Mouse (Mus musculus): ENCODE data around the gene Rps18. TPM values are rescaled to one million over a fixed set of nuclear protein-coding genes. Genes with fewer than 3 reads are reported as not detected.

The Rps18 gene
- polyA plus RNA-seq, 1 experiment from 2014 or later: 1,265 TPM

GRCm38 (mm10) chr17:33977861-33978557 is 22.2 kb upstream of the Rps18 start:
- Histone ChIP-seq H3K36me3 (ENCODE audit: control insufficient read depth, insufficient read depth, low read length) (no peaks in the 10 kb centered on the region), H3K4me2 (ENCODE audit: low read depth, low read length, severe bottlenecking) (peak overlapping the region; percentile 54), H3K9ac (ENCODE audit: low read length) (peak overlapping the region; percentile 20), H3K27ac (ENCODE audit: low read depth, low read length) (no peak overlapping the region), H3K9me3 (ENCODE audit: control insufficient read depth, low read length) (no peaks in the 10 kb centered on the region), H3K27me3 (ENCODE audit: control insufficient read depth, insufficient read depth, low read length) (peaks cover 31% of the 10 kb centered on the region), H3K4me1 (replicated peaks; ENCODE audit: control insufficient read depth, insufficient read depth, low read length) (peaks cover 8% of the 10 kb centered on the region; the same call in 1 of the 2 replicates), H3K4me3 (ENCODE audit: low read depth, low read length) (peak overlapping the region; percentile 31)
- DNase-seq (ENCODE audit: low spot score): no peak
- no peak for ATAC-seq (replicated peaks; ENCODE audit: low FRiP score)
- 3% methylated on average over 57 of the region's 57 CpGs for WGBS

DNA sequence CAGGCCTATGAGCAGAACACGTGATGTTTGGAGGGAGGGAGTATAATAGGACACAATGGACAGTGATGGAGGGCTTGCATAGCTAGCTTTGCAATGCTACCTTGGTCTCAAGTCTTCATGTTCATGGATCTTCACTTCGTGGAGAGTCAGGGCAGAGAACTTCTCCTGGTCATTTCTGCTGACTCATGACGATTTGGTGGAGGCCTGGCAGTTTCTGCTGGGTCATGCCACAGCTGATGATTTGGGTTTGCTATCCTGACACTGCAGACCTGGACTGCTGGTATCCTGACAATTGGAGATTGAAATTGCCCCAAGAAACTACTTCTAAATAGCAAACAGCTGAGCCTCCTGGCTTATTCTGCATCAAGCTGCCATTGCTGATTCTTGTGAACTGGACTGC is 17.8 kb upstream of the Rps18 start:
- WGBS: 71% methylated on average over 3 of the region's 3 CpGs
- Histone ChIP-seq H3K9me3 (ENCODE audit: control insufficient read depth, low read length) (no peaks in the 10 kb centered on the region), H3K4me2 (ENCODE audit: low read depth, low read length, severe bottlenecking) (no peak overlapping the region), H3K27me3 (ENCODE audit: control insufficient read depth, insufficient read depth, low read length) (peaks cover 15% of the 10 kb centered on the region), H3K27ac (ENCODE audit: low read depth, low read length) (no peak overlapping the region), H3K36me3 (ENCODE audit: control insufficient read depth, insufficient read depth, low read length) (no peaks in the 10 kb centered on the region), H3K4me3 (ENCODE audit: low read depth, low read length) (no peak overlapping the region), H3K9ac (ENCODE audit: low read length) (no peak overlapping the region), H3K4me1 (replicated peaks; ENCODE audit: control insufficient read depth, insufficient read depth, low read length) (peaks cover 6% of the 10 kb centered on the region; the same call in 1 of the 2 replicates)
- no peak for DNase-seq (ENCODE audit: low spot score)
- no peak for ATAC-seq (replicated peaks; ENCODE audit: low FRiP score)

DNA sequence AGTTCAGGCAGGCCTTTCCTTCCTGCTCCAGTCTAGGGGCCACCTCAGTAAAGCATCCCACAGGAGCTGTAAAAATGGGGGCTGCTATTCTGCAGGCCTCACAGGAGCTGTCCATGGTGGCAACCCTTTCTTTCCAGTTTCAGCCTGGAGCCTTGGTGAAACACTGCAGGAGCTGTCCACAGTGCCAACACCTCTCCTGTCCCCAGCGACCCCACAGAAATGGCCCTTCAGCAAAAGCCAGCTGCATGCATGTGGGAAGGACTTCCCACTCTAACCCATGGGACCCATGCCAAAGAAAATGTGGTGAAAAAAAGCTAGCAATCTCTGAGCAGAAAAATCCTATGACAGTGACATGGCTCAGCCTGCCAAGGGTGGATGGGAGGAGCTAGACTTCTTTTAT is 16.9 kb upstream of the Rps18 start:
- Histone ChIP-seq H3K4me3 (ENCODE audit: low read depth, low read length) (no peak overlapping the region), H3K36me3 (ENCODE audit: control insufficient read depth, insufficient read depth, low read length) (no peaks in the 10 kb centered on the region), H3K4me2 (ENCODE audit: low read depth, low read length, severe bottlenecking) (no peak overlapping the region), H3K27me3 (ENCODE audit: control insufficient read depth, insufficient read depth, low read length) (peaks cover 6% of the 10 kb centered on the region), H3K9me3 (ENCODE audit: control insufficient read depth, low read length) (no peaks in the 10 kb centered on the region), H3K4me1 (replicated peaks; ENCODE audit: control insufficient read depth, insufficient read depth, low read length) (no peaks in the 10 kb centered on the region), H3K27ac (ENCODE audit: low read depth, low read length) (no peak overlapping the region), H3K9ac (ENCODE audit: low read length) (no peak overlapping the region)
- 11% methylated on average over 1 of the region's 1 CpGs for WGBS
- DNase-seq (ENCODE audit: low spot score): no peak
- ATAC-seq (replicated peaks; ENCODE audit: low FRiP score): no peak

DNA sequence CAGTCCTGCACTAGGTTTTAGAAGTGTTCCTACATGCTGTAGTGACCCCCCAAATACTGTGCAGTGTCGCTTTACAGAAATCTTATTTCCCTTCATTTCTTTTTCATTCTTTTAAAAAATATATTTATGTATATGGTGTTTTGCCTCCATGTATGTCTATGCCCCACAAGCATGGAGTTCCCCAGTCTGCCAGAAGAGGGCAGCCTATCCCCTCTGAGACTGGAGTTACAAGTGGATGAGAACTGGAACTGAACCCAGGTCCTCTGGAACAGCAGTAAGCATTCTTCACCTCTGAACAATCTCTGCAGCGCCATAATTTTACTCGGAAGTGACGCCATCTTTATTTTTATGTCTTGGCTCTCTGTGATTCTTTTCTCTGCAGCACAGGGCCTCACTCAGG is 13.6 kb upstream of the Rps18 start:
- no peaks in the 10 kb centered on the region for H3K27me3 ChIP-seq (ENCODE audit: control insufficient read depth, insufficient read depth, low read length)
- DNase-seq (ENCODE audit: low spot score) (no peak), ATAC-seq (replicated peaks; ENCODE audit: low FRiP score) (no peak)
- H3K4me3 ChIP-seq (ENCODE audit: low read depth, low read length): no peak overlapping the region
- H3K9ac ChIP-seq (ENCODE audit: low read length): no peak overlapping the region
- H3K4me1 ChIP-seq (replicated peaks; ENCODE audit: control insufficient read depth, insufficient read depth, low read length): no peaks in the 10 kb centered on the region
- no peaks in the 10 kb centered on the region for H3K36me3 ChIP-seq (ENCODE audit: control insufficient read depth, insufficient read depth, low read length)
- 73% methylated on average over 4 of the region's 4 CpGs for WGBS
- no peak overlapping the region for H3K4me2 ChIP-seq (ENCODE audit: low read depth, low read length, severe bottlenecking)
- no peak overlapping the region for H3K27ac ChIP-seq (ENCODE audit: low read depth, low read length)
- no peaks in the 10 kb centered on the region for H3K9me3 ChIP-seq (ENCODE audit: control insufficient read depth, low read length)

- 33% methylated on average over 5 of the region's 5 CpGs for WGBS
- ATAC-seq (replicated peaks; ENCODE audit: low FRiP score) (peak; percentile 24; the same call in 1 of the 2 replicates), DNase-seq (ENCODE audit: low spot score) (no peak)
- no peak overlapping the region for H3K4me3 ChIP-seq (ENCODE audit: low read depth, low read length)
- H3K27me3 ChIP-seq (ENCODE audit: control insufficient read depth, insufficient read depth, low read length): no peaks in the 10 kb centered on the region
- no peak overlapping the region for H3K4me2 ChIP-seq (ENCODE audit: low read depth, low read length, severe bottlenecking)
- no peaks in the 10 kb centered on the region for H3K36me3 ChIP-seq (ENCODE audit: control insufficient read depth, insufficient read depth, low read length)
- no peaks in the 10 kb centered on the region for H3K9me3 ChIP-seq (ENCODE audit: control insufficient read depth, low read length)
- H3K9ac ChIP-seq (ENCODE audit: low read length): no peak overlapping the region
- no peak overlapping the region for H3K27ac ChIP-seq (ENCODE audit: low read depth, low read length)
- H3K4me1 ChIP-seq (replicated peaks; ENCODE audit: control insufficient read depth, insufficient read depth, low read length): no peaks in the 10 kb centered on the region
Measured at GRCm38 (mm10) chr17:33968927-33969326, 13.1 kb upstream of the Rps18 start.

DNA sequence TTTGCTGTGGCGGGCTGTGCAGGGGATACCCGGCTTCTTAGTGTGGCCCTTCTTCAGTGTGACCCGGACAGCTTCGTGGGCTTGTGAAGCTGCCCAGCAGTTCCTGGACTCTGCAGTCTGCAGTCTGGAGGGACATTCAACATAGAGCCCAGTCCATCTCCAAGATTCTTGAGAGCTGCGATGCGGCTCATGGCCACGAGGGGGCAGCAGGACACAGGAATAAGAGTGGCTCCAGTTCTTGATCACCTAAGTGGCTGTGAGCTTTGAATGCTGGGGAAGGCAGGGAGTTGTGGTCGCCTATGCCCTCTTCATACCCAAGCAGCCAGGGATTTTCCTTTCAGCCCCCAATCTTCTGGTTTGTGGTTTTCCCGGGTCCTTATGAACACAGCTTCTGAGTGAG is 12.7 kb upstream of the Rps18 start:
- no peak overlapping the region for H3K9ac ChIP-seq (ENCODE audit: low read length)
- DNase-seq (ENCODE audit: low spot score) (peak; percentile 91), ATAC-seq (replicated peaks; ENCODE audit: low FRiP score) (peak; percentile 79)
- no peaks in the 10 kb centered on the region for H3K4me1 ChIP-seq (replicated peaks; ENCODE audit: control insufficient read depth, insufficient read depth, low read length)
- 3% methylated on average over 9 of the region's 9 CpGs for WGBS
- H3K9me3 ChIP-seq (ENCODE audit: control insufficient read depth, low read length): no peaks in the 10 kb centered on the region
- no peak overlapping the region for H3K4me3 ChIP-seq (ENCODE audit: low read depth, low read length)
- H3K27me3 ChIP-seq (ENCODE audit: control insufficient read depth, insufficient read depth, low read length): no peaks in the 10 kb centered on the region
- 0 out of 2 replicates have a peak overlapping the region, but pooled peaks have one; percentile 5 for H3K4me2 ChIP-seq (ENCODE audit: low read depth, low read length, severe bottlenecking)
- H3K27ac ChIP-seq (ENCODE audit: low read depth, low read length): no peak overlapping the region
- no peaks in the 10 kb centered on the region; the same call in 1 of the 2 replicates for H3K36me3 ChIP-seq (ENCODE audit: control insufficient read depth, insufficient read depth, low read length)

- H3K4me2 ChIP-seq (ENCODE audit: low read depth, low read length, severe bottlenecking): no peak overlapping the region
- ATAC-seq (replicated peaks; ENCODE audit: low FRiP score) (no peak), DNase-seq (ENCODE audit: low spot score) (no peak)
- 89% methylated on average over 16 of the region's 16 CpGs for WGBS
- no peaks in the 10 kb centered on the region for H3K27me3 ChIP-seq (ENCODE audit: control insufficient read depth, insufficient read depth, low read length)
- no peak overlapping the region for H3K27ac ChIP-seq (ENCODE audit: low read depth, low read length)
- no peak overlapping the region for H3K9ac ChIP-seq (ENCODE audit: low read length)
- H3K9me3 ChIP-seq (ENCODE audit: control insufficient read depth, low read length): no peaks in the 10 kb centered on the region
- no peak overlapping the region for H3K4me3 ChIP-seq (ENCODE audit: low read depth, low read length)
- no peaks in the 10 kb centered on the region for H3K4me1 ChIP-seq (replicated peaks; ENCODE audit: control insufficient read depth, insufficient read depth, low read length)
- peaks cover 4% of the 10 kb centered on the region; the same call in 1 of the 2 replicates for H3K36me3 ChIP-seq (ENCODE audit: control insufficient read depth, insufficient read depth, low read length)
Measured at GRCm38 (mm10) chr17:33965846-33966550, 10.2 kb upstream of the Rps18 start.

- Histone ChIP-seq H3K4me1 (replicated peaks; ENCODE audit: control insufficient read depth, insufficient read depth, low read length) (no peaks in the 10 kb centered on the region), H3K27me3 (ENCODE audit: control insufficient read depth, insufficient read depth, low read length) (no peaks in the 10 kb centered on the region), H3K27ac (ENCODE audit: low read depth, low read length) (no peak overlapping the region), H3K9me3 (ENCODE audit: control insufficient read depth, low read length) (no peaks in the 10 kb centered on the region), H3K36me3 (ENCODE audit: control insufficient read depth, insufficient read depth, low read length) (peaks cover 4% of the 10 kb centered on the region; the same call in 1 of the 2 replicates), H3K9ac (ENCODE audit: low read length) (no peak overlapping the region), H3K4me3 (ENCODE audit: low read depth, low read length) (no peak overlapping the region), H3K4me2 (ENCODE audit: low read depth, low read length, severe bottlenecking) (no peak overlapping the region)
- ATAC-seq (replicated peaks; ENCODE audit: low FRiP score) (no peak), DNase-seq (ENCODE audit: low spot score) (no peak)
- WGBS: 94% methylated on average over 17 of the region's 17 CpGs
Measured at GRCm38 (mm10) chr17:33965082-33965845, 9.5 kb upstream of the Rps18 start.

Data from forebrain, embryonic 11.5 days (tissue).